Mouse (Mus musculus) heart, adult 2 months (tissue): ENCODE measurements at regions not wholly inside any gene's neighbourhood (a gene's known extent, or its start where the extent isn't known, plus 50 kb on each side); places are given as distances from the start of the nearest gene placed in this dataset.

Experiments
- CTCF ChIP-seq: fragments of 200-600 bp; IDR thresholded peaks from 2 replicates; pipeline ENCODE4 v1.8.1; 2022; ENCODE audit warnings: antibody characterized with exemption, mild to moderate bottlenecking, moderate library complexity
- EP300 ChIP-seq: fragments of 200-500 bp; IDR thresholded peaks from 2 replicates; pipeline ENCODE4 v1.6.1; 2011; ENCODE audit warnings: low read depth, low read length, control low read depth; ENCODE audit not compliant: insufficient read depth
- POLR2A ChIP-seq: fragments of 200-500 bp; IDR thresholded peaks from 2 replicates; pipeline ENCODE4 v1.6.1; 2011; ENCODE audit warnings: mild to moderate bottlenecking, low read depth, low read length, control low read depth; ENCODE audit not compliant: insufficient read depth

- TF ChIP-seq EP300 (no peak), CTCF (no peak), POLR2A (no peak)
Measured at GRCm38 (mm10) chr3:34728282-34728681, 78.1 kb downstream of the Sox2 start.
